Mouse (Mus musculus) adrenal gland, postnatal 14 days (tissue): ENCODE results near the gene Gm49630. TPM values are rescaled to one million over a fixed set of nuclear protein-coding genes. Genes with fewer than 3 reads are reported as not detected.
"Not testable (repeated sequence)": the region's sequence is repeated elsewhere in the genome, so short reads cannot be mapped to it uniquely, and the experiment has no call there.

Source experiments
- DNase-seq: peaks from one replicate; pipeline ENCODE4 v3.0.0; 2021; ENCODE audit warnings: mixed read lengths
- long read RNA-seq, 2 experiments: library from polyadenylated mRNA; stranded (forward); transcript quantifications; one replicate each; pipeline ENCODE4 v2.0.0; 2021
- total RNA-seq: library from RNA; stranded (reverse); gene quantifications from 2 replicates; pipeline ENCODE4 v1.2.3, GENCODE M21; 2021

Gm49630 gene
- total RNA-seq, result not detected in 2 replicates
- long read RNA-seq, experiment 1, result 0 reads
- long read RNA-seq, experiment 2, result 0 reads

GRCm38 (mm10) chr17:7371879-7372278 lies at the start of gene Gm49630:
TSS of gene Gm49630 (minus strand) at chr17:7371979.
- not testable (repeated sequence) for DNase-seq

DNA sequence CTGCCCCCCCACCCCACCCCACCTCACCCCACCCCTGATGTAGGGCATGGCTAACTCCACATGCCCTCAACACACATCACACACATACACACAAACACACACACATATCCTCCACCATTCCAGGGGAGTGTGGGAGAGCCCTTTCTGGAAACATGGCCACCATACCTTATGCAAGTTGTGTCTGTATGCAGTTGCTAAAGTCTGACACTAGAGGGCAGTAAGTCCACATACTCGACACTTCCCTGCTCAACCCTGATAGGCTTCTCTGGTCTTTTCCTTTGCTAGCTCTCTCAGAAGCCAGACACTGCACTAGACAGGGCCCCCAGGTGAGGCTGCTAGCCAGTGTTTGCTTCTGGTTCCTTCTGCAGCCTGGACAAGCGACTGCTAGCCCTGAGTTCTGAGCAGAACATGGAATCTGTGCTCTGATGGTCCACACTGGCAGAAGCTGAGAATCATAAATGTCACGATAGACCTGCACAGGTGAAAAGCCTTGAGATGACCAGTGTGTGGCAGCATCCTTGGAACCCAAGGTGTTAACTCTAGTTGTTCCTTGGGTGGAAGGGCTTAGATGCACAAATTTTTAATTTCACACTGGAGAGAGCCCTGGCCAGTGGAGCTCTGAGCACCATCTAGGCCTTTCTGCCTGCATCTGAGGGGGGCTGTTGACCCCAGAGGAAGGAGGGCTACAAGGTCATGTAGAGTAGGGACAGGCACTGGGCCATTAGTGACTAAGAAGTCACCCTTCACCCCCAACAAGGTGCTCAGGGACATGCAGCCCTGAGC lies 48.6 kb upstream of the Gm49630 start:
- DNase-seq, result peak; percentile 6

- DNase-seq, result peak; percentile 17
These were observed 43.0 kb upstream of the Gm49630 start for GRCm38 (mm10) chr17:7414601-7415310.

DNA sequence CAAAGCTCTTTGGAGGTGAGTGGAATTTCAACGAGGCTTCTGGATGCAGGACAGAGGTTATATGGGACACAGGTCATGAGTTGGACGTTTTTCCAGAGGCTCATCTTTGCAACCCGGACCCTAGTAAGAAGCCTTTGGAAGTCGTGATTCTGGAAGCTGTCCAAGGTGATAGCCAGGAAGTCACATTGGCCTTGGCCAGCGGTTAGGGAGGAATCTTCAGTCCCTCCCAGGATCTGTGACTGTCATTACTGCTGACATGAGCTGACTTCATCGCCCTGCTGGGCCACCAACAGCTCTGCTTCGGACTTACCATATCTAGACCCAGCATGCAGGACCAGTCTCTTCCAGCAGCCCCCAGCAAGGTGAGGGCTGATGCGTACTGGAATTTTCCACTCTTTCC lies 41.6 kb upstream of the Gm49630 start:
- DNase-seq, result peak; percentile 37

DNA sequence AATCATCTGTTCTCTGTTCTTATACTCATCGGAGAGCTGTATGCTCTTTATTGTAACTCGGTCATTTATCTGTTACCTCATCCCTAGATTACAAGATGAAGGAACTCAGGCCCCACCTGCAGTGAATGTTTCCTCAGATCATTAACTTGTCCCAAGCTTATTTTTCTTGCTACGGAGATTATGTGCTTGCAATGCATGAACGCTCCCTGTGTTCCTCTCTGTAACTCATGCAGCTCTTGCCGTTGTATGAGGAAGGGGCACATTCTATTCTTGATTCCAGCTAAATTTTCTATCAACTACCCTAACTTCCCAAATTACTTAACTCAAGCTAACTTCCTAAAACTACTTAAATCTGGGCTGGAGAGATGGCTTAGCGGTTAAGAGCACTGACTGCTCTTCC lies 28.0 kb upstream of the Gm49630 start:
- not testable (repeated sequence) for DNase-seq

DNA sequence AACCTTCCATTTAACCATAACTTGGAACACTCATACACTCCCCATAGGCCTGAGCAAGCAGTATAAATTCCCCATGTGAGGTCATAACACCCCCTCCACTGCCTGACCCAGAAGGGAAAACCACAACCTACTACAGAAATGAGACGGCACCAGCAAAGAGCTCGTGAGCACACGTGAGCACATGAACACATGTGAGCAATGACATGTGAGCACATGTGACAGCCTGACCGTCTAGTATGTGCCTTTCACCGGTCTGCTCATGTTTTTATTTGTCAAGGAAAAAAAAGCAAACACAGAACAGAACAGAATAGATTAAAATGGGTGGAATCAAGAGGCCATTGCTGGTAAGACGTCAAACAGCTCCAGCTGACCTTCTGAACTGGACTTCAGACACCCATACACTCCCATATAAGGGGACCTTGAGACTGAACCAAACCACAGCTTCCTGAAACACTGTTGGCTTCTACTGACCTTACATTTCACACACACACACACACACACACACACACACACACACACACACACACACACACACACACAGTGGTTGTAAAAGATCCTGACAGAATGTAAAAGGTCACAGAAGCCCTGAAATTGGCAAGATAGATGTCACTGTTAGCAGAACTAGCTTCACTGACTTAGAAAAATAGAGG lies 26.5 kb upstream of the Gm49630 start:
- DNase-seq, result peak; percentile 69

DNA sequence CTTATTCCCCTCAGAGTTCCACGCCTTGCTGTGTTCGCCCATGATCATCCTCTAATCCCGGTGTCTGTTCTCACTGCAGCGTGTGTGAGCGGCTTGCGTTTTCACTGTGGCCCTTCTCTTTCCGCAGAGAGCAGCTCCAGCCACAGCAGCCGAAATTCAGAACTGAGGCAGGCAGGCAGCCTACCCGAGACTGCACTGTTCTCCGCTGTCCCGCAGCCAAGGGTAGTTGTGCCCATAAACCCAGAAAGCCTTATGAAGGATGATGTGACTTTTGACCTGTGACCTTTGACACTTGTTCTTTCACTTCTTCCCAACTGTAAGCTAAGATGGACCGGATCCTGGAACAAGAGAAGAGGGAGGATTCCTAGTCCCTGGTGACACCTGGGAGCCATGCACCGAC lies 25.3 kb upstream of the Gm49630 start:
- not testable (repeated sequence) for DNase-seq

- not testable (repeated sequence) for DNase-seq
These were observed 24.5 kb upstream of the Gm49630 start for GRCm38 (mm10) chr17:7396288-7396687.

DNA sequence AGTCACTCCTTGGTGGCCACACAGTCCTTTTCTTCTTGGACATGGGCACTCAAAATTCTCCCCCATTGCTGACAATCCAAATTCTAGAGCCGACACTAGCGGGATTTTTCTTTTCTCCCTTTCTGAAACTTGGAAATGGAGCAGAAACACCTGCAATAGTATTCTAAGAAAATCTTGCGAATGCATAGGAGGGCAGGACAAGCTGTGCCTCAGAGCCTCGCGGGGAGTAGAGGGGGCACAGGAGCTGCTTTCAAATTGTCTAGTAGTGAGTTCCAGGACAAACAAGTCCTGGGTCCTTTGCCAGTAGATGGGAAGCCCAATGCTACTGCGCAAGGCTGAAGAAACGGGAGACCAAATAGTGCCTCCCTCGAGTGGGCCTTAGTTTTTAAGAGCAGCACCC lies 23.9 kb upstream of the Gm49630 start:
- not testable (repeated sequence) for DNase-seq

DNA sequence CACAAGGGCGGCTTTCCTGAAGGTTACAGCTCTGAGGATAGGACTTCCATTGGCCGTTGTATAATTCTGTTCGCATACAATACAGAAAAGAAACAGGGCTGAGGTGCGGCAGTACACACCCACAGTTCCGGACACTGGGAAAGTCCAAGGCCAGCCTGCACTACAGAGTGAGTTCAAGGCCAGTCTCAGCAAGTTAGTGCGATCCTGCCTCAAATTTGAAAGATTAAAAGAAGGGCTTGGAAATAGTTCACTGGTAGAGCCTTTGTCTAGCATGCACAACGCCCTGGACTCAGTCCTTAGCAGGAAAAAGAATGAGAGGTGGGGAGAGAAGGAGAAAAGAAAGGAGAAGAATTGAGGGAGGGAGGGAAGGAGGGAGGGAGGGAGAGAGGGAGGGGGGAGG lies 23.3 kb upstream of the Gm49630 start:
- peak; percentile 23 for DNase-seq

DNA sequence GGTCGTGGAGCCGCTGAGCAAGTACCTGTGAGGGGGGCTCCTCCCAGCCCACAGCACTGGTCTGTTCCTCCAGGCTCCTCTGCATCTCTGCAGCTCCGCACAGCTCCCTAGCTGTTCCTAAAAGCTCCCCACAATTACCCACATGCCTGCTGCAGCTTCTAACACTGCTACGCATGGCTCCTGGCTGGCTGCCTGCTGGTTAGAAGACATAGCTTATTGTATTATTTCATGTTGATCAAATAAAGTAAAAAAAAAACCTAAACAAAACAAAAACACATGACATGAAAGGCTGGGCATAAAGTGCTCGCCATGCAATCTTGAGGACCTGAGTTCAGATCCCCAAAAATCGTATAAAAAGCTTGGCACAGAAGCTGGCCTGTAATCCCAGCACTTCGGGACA lies 18.1 kb upstream of the Gm49630 start:
- DNase-seq, result peak; percentile 30

DNA sequence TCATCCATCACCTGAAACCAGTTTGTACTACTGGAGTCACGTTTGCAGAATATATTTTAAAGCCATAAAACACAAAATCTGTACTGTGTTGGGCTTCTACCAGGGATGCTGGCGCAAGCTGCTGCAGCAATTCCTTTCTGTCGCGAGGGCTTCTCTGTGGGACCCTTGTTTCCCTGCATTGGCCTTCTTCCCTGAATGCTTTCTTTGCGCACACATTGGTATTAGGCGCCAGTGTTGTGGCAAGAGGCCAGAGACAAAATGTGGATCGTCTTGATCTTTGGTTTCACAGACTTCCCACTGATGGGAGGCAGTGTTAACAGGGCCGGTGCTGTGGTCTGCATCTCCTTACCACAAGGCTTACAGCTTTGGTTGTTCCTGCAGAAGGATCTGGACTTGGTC lies 17.2 kb upstream of the Gm49630 start:
- not testable (repeated sequence) for DNase-seq

GRCm38 (mm10) chr17:7388341-7388957 lies 16.7 kb upstream of the Gm49630 start:
- DNase-seq, result not testable (repeated sequence)

GRCm38 (mm10) chr17:7386016-7386415 lies 14.2 kb upstream of the Gm49630 start:
- not testable (repeated sequence) for DNase-seq

GRCm38 (mm10) chr17:7385364-7385763 lies 13.6 kb upstream of the Gm49630 start, which contains the start of gene Unc93a2:
TSS of gene Unc93a2 (minus strand) at chr17:7385464.
- not testable (repeated sequence) for DNase-seq

- not testable (repeated sequence) for DNase-seq
These were observed 11.7 kb upstream of the Gm49630 start for GRCm38 (mm10) chr17:7383167-7384143.

DNA sequence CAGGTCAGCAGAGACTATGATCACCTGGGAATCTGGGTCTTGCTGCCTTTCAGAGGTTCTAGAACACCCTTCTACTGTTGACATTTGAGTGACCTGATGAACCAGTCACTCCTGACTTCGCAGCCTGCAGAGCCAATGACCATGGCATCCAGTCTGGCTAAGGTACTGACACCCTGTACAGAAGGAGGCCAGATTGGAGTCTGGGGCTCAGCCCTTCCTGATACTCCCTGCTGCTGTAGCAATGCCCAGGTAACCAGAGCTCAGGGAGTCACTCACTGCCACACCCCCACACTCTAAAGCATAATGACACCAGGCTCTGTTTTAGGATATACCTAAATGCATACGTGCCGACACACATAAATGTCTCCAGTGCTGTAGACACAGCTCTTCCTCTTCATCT lies 10.9 kb upstream of the Gm49630 start:
- DNase-seq, result not testable (repeated sequence)

DNA sequence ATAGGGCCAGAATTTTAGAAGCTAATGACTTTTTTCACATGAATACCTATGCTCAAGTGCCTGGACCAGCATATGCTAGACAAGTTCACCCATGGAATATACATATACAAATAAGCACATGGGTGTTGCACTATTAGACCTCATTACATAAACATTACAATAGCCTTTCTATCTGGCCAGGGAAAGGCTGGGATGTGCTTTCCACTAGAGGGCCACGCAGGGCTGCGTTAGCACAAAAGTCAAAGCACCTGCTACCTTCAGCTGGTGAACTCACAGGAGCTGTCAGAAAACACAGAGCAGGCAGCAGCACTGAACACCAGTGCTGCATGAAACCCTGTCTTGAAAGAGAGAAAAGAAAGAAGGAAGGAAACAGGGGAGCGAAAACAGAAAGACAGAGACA lies 6.1 kb upstream of the Gm49630 start:
- DNase-seq, result not testable (repeated sequence)

DNA sequence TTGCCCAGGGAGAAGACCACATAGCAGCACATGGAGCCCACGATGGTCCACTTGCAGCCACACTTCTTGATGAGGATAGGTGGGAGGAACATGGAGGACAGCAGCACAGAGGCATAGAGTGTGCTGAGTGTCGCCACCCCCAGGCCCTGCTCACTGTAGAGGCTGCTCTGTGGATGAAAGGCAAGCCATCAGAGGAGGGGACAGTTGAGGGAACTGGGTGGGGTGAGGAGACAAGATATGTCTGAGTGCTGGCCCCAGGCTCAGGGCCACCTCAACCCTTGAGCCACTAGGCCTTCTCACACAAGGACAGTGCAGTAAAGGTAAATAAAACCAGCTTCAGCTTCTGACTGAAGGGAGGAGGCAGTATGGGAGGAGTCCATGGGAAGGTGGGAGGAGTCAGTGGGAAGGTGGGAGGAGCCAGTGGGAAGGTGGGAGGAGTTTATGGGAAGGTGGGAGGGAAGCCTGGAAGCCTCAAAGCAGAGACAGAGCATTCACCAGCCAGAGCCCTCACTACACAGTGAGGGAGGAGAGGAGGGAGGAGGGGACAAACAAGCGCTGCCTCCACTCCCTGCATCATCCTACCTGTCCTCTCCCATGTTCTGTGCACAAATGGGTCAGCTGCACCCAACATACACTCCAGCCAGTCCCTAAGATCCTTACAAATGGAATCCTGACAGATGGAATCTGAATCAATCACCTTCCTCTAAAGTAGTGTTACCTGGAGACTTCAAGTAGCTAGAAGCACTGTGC lies 5.3 kb upstream of the Gm49630 start:
- DNase-seq, result not testable (repeated sequence)

DNA sequence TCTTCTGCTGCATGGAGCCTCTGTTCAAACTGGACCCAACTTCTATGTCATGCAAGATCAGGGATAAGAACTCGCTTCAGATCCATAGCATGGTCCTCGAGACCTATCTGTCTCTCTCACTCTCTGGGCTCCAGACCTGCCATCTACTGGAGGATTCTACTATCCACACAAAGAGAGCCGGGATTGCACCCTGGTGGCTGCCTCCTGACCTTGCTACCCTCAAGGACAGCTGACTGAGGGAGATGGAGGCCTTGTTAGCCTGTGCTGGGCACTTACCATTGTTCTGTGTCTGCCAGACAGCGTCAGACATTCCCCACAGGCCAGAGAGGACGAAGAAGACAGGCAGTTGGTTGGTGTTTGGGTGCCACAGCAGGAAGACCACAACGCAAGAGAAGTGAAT lies 2.4 kb downstream of the Gm49630 start:
- DNase-seq, result peak; percentile 39
